Mouse (Mus musculus) mouse trophoblast stem cell (cell line): Measurements from ENCODE around the gene Glp2r.

Experiments
- in situ Hi-C, 2 experiments: fragments of 300-500 bp; cut with MseI, MboI; formaldehyde crosslinking; loops; 2 replicates in 1 of 2; 3 replicates in 1 of 2; pipeline ENCODE4 v1.15.1; 2025

Glp2r gene

DNA sequence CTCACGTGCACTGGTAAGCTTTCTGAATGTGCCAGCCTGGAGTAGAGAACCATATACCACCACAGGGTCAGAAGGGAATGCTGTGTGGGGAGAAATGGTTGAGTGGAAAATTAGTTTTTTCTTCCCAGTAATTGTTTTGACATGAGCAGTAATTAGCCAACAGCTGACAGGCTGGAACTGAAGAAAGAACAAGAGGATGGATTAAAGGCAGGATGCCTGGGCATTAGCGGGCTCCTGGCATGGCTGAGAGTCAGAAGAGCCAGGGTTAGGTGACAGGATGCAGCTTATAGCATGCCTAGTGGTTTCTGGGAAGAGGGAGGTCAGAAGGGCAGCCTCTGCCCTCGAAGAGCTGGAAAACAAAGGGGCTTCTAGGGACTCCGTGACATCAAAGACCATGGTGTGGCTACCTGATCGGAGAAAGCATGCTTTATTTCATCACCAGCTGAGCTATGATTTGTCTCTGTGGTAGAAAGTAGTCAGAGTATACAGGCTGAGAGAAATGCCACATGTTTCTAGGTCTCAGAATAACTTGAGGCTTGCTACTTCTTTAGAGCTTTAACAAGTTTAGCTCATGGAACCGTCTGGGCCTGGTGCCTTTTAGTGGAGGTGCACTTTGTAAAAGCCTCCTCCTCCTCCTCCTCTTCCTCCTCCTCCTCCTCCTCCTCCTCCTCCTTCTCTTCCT, 133.9 kb downstream of the Glp2r start:
- in situ Hi-C loops = loop anchor here in 1 of 2 experiments (25.0 kb wide), 1 partner anchor 525 kb away; no protein-coding TSS in a partner anchor

DNA sequence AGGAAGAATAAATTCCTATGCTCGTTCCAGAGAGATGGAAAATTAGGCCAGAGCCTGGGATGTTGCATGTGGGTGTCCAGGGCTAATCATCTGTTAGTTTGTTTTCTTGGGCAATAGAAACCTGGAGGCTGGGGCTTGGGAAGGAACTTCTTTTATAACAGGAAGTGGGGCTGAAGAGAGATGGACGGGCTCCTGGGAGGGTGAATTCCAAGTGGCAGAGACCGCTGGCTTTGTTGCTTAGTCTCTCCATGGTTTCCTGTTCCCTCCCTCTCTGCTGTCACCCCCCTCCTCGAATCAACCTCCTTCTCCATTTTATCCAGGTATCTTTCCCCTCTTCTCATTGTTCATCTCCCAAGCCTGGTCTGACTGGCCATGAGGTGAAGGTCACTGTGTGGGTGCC, 134.8 kb downstream of the Glp2r start:
- in situ Hi-C loops = loop anchor here in 1 of 2 experiments (25.0 kb wide), 1 partner anchor 524 kb away; no protein-coding TSS in a partner anchor

DNA sequence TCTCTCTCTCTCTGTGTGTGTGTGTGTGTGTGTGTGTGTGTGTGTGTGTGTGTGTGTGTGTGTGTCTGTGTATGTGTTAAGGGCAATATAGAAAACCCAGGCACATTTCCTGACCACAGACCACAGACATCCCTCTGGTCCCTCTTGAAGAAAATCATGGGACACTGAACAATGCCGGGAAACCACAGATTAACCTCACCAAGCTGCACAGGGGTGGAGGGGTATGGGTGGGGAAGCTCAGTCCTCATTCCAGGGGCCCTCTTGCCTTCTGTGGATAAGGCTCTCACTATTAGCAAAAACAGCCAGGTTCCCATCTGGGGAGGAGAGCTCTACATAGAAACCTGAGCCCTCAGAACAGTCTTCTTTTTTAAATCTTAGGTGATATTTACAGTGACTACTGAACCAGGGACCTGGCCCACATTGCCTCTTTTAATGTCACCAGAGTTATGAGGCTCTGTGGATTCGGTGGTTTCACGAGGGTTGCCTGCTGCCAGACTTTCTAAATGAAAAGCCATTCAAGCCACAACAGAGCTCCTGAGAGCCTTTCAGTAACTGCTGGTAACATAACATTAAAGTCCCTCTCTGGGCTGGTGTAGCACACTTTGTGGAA, 137.2 kb downstream of the Glp2r start:
- in situ Hi-C loops = loop anchor here in 1 of 2 experiments (25.0 kb wide), 1 partner anchor 521 kb away; no protein-coding TSS in a partner anchor

DNA sequence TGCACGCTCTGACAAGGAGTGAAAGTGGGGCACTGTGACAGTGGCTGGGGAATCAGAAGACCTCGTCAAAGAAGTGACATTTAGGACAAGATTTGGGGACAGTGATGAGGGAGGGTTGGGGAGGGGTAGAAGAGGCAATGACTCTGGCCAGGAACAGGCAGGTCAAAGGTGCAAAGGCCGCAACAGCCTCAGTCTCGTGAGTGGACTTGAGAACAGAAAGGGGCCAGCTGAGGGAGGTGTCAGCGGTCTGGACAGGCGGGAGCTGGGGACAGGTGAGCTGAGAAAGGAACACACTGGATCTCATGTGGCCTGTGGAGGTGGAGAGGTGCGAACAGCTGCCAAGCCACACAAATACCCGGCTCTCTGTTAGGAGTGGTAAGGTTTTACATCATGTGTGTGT, 138.0 kb downstream of the Glp2r start:
- in situ Hi-C loops = loop anchor here in 1 of 2 experiments (25.0 kb wide), 1 partner anchor 521 kb away; no protein-coding TSS in a partner anchor

DNA sequence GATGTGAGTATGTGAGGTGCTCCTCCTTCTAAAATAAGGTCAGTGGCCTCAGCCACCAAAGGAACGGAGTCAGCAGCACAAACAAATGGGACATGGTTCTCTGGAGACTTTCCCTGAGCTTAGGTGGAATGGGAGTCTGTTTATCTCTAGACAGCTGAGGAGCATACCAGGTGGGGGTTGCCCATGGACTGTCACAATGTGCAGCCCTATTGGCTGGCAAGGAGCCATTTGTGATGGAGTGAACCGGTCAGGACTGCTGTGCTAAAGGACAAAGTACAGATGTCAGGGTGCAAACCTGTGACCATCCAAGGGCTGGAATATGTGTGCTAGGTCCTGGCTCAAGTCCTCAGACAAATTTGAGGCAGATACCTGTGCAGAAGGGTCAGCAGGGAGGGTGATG, 142.4 kb downstream of the Glp2r start:
- in situ Hi-C loops = loop anchor here in 1 of 2 experiments (25.0 kb wide), 1 partner anchor 516 kb away; no protein-coding TSS in a partner anchor

DNA sequence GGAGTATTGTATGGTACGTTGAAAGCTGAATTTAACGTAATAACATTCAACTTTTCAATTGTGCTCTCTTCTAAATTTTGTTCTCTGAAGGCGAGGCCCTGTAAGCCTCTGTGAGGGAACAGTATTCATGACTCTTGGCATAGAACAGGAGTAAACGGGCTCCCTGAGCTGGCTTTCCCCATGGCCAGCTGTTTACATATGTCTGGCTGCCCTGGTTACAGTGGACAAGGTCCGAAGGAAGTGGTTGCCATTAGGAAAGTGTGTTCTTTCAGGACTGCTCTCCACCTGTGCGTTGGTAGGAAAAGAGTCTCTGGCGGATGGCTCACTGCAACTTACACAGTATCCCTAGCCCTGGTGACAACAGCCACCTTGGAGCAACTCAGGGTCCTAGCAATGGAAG, 143.8 kb downstream of the Glp2r start:
- in situ Hi-C loops = loop anchor here in 1 of 2 experiments (25.0 kb wide), 1 partner anchor 515 kb away; no protein-coding TSS in a partner anchor

DNA sequence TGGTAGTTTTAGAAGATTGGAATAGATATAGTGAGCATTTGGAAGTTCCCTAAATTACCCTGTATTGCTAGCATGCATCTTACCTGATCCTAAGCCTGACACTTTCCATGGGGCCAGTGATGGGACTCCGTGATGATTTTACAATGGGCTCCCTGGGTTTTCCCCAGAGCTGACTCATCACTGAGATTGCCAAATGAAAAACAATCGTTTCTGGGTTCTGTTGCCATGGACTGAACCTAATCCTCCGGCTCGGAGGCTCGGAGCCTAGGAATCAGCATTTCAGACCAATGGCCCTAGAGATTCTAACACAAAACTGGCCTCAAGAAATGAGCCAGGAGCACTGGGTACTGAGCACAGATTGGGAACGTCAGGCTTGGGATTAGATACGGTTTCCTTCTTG, 148.6 kb downstream of the Glp2r start:
- in situ Hi-C loops = no loop called here

DNA sequence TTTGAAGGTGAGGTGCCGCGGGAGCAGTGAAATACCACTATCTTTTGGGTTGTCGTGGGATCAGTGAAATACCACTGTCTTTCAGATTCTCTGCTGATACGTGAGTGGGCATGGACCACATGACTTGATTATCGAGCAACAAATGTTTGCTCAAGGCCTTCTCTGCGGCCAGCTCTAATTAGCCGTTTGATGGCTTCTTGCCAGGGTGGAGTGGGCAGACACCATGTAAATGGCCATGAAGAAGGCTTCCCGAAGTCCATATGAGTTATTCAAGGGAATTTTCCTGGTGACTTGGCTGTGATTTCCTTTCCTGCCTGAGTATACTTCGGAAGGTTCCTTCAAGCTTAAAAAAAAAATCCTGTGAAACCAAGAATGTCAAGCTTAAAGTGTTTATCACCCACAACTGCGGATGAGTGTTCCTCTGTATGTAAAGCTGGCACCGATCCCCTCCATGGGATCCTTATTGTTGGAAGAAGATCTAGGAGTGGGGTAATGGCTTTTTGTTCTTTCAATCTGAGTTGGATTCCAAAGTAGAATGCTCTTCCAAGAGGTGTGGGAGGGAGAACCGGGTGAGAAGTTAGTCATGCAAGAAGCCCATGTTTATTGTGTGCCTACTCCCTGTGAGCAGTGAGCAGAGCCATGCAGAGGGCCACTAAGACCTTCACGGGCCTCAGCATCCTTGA, 154.3 kb downstream of the Glp2r start:
- in situ Hi-C loops = no loop called here

DNA sequence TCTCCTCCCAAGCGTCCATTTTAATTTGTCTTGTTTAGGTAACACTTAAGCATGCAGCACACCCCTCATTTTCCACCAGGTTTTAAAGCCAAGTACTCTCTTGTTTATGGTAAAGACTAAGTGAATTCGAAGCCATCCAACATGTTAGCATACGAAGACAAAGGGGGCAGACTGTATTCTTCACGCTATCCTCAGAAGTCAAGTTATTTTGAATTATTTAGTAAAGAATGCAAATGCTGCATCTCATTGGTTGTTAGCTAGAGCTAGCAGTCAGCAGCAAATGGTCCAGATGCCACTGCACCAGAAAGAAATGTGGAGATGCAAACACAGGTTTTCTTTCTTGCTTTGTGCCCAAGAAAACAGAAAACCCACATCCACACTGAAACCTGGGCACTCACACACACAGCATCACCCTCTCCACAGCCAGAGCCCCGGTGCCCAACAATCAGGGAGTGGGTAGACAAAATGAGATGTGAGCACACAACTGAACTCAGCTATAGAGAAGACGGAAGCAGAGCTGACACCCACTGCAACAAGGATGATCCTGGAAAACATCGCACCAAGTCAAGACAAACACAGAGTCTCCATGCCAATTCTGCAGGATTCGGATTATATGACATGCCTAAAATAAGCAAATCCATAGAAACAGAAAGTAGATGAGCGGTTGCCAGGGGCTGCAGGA, 158.7 kb downstream of the Glp2r start:
- in situ Hi-C loops = no loop called here
